Mouse (Mus musculus): ENCODE measurements at regions not wholly inside any gene's neighbourhood (a gene's known extent, or its start where the extent isn't known, plus 50 kb on each side); places are given as distances from the start of the nearest gene placed in this dataset.

DNA sequence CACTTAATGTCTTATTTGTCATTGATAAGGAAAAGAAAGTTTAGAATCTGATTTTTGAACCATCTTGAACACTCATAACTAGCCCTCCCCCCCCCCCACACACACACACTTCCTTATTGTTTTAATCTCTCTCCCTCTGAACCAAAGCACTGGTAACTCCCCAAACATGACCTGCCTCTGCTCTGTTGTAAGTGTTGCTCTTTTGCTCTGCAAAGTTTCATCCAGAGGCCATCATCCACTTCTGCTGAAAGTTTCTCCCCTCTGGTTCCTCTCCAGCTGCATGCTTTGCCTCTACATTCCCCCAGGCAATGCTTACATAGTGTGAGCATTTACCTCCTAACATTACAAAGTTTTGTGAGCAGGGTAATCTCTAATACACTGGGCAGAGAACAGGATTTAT is 418.1 kb downstream of the Sorl1 start:
- ATAC-seq (ENCODE audit: extremely low read depth, insufficient number of reproducible peaks, low FRiP score, poor library complexity, severe bottlenecking), result no peak

DNA sequence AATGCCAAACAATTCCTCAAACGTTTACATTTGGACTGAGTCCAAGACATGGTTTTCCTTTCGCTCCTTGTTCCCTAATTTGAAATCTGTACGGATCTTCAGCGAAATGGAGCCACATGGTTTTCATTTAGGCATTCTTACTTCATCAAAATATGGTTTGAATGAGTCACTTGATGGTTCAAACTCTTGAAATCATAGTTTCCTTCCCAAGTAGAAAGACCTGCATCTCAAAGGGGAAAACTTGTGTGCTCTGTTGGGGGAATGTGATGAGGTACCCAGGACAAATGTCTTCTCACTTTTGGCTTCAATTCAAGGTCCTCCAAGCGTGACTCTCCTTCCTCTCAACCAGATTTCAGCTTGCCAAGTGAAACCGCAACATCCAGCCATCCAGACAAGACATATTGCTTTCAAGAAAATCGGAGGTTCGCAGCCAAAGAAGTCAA is 418.6 kb downstream of the Sorl1 start:
- no peak for ATAC-seq (ENCODE audit: extremely low read depth, insufficient number of reproducible peaks, low FRiP score, poor library complexity, severe bottlenecking)

DNA sequence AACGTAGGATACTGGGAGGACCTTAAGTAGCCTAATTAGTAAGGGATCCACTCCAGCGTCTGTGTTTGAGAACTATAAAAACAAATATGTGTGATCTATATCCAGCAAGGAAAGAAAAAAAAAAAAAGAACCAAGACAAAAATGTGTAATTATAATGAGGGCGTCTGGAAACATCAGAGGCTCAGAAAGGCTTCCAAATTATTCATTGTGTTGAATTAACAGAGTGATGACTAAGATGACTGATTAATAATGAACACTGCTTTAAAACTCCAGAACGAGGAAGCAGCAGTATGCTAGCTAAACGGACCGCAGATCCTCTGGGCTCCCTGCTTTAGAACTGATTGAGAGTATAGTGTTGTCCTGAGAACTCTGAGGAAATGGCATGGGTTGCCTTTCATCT is 421.0 kb downstream of the Sorl1 start:
- no peak for ATAC-seq (ENCODE audit: extremely low read depth, insufficient number of reproducible peaks, low FRiP score, poor library complexity, severe bottlenecking)

GRCm38 (mm10) chr9:41700683-41701082 is 423.4 kb downstream of the Sorl1 start:
- ATAC-seq (ENCODE audit: extremely low read depth, insufficient number of reproducible peaks, low FRiP score, poor library complexity, severe bottlenecking), result no peak

DNA sequence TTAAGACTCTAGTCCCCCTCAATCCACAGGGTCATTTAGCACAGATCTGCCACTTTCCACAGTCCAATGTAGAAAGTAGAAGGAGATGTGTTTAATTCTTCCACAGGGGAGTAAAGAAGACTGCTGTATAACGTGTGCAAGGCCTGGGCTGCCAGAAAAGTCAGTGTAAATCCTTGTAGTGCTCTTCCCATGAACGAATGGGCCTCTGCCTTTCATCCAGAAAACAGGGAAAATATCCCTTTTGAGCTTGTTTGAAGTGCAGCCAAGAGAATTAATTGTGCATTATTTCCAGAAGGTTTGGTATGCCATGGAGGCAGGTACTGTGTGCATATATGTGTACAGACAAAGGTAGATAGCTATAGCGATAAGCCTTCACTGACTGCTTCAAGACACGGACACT is 425.1 kb downstream of the Sorl1 start:
- ATAC-seq (ENCODE audit: extremely low read depth, insufficient number of reproducible peaks, low FRiP score, poor library complexity, severe bottlenecking), result no peak

- ATAC-seq (ENCODE audit: extremely low read depth, insufficient number of reproducible peaks, low FRiP score, poor library complexity, severe bottlenecking), result no peak
Measured at GRCm38 (mm10) chr9:41697611-41698467, 426.3 kb downstream of the Sorl1 start.

- ATAC-seq (ENCODE audit: extremely low read depth, insufficient number of reproducible peaks, low FRiP score, poor library complexity, severe bottlenecking), result no peak
Measured at GRCm38 (mm10) chr9:41697160-41697559, 426.9 kb downstream of the Sorl1 start.

DNA sequence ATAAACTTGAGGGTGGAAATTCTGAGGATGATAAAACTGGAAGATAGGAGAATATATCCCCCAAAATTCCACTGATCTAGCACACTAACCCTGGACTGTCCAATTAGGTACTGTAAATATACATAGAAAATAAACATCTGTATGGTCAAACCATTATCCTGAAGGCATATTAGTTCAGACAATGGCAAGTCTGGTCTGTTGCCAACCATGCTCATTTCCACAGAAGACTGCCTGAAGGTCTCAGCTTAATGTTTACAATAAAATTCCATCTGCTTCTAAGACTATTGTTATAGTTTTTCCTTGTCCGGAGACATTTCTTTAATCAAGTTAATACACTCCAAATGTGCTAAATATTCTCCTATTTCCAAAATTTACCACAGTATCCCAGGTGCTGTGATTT is 441.2 kb downstream of the Sorl1 start:
- ATAC-seq (ENCODE audit: extremely low read depth, insufficient number of reproducible peaks, low FRiP score, poor library complexity, severe bottlenecking), result no peak

DNA sequence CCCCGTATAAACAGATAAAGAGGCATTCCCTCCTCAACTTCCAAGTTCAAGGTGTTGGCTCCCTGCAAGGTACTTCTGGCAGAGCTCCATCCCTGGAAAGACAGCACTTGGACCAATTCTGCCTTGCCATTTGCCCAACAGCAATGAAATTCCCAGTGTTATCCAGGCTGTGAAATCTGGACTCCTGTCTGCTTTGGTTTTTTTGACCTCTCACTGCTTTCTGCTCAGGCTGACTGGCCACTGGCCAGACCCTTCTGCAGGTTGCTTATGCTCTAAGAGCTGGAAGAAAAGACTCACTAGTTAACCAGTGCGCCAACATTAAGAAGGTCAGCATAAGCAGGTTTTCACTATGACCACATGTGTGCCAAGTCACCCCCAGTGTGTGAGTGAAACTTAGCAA is 448.4 kb downstream of the Sorl1 start:
- ATAC-seq (ENCODE audit: extremely low read depth, insufficient number of reproducible peaks, low FRiP score, poor library complexity, severe bottlenecking), result no peak

DNA sequence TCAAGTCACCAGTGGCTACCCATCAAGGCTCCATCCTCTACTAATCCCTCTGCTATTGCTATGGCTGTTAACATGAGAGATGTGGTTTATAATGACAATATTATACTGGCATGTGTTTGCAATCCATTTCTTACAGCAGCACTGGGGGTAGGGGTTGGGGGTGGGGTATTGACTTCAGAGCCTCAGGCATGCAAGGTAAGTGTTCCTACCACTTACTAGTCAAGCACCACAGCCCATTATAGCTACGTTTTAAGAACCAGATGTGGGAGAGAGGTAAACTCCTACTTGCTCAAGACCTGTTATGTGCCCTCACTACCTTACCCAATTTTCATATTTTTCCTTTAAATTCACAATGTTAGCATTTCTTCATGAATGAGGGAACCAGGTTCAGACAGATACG is 451.1 kb downstream of the Sorl1 start:
- no peak for ATAC-seq (ENCODE audit: extremely low read depth, insufficient number of reproducible peaks, low FRiP score, poor library complexity, severe bottlenecking)

- no peak for ATAC-seq (ENCODE audit: extremely low read depth, insufficient number of reproducible peaks, low FRiP score, poor library complexity, severe bottlenecking)
Measured at GRCm38 (mm10) chr9:41668741-41669140, 455.4 kb downstream of the Sorl1 start.

DNA sequence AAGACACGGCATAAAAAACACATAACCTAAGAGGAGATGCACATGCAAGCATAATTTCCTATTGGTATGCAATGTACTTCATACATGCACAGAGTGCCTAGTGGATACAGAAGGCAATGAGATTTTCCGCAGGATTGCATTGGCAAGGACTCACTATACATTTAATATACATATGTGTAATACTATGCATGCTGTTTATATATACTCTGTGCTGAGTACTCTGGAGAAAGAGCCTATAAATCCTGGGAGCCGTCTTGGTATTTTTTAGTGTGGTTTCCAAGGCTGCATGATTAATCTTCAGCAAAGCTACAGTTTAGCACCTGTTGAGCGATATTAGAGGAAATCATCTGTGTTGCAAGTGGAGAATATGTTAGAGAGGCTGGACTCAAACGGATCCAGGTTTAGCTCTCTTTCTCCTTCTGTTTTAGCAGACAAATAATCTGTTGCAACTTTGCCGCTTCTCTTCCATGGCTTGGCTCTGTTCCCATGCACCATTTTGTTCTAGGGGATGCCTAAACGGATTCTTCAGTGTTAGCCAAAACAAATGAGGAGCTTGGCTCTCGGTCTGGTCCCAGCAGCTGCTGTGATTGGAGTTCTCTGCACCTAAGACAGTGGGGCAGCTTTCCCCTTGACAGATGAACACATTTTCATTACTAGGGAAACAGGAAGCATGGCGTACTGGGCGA is 459.0 kb downstream of the Sorl1 start:
- ATAC-seq (ENCODE audit: extremely low read depth, insufficient number of reproducible peaks, low FRiP score, poor library complexity, severe bottlenecking), result no peak

- no peak for ATAC-seq (ENCODE audit: extremely low read depth, insufficient number of reproducible peaks, low FRiP score, poor library complexity, severe bottlenecking)
Measured at GRCm38 (mm10) chr9:41660576-41660975, 463.5 kb downstream of the Sorl1 start.

DNA sequence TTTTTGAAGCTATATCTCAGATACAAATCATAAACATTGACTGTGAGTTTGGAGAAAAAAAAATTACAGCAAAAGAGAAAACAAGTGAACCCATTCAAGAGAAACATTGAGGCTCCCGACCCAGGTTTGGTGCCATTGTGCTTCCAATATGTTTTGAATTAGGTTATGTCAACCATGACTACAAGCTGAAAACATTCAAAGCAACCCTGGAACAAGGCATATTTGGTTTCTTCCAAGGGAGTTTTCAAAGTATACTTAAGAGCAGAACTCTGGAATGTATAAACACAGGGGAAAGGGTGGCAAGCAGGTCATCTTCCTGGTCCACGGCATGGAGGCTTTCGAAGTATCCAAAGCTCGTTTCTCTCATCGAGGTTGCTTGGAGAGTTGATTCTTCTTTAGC is 464.1 kb downstream of the Sorl1 start:
- no peak for ATAC-seq (ENCODE audit: extremely low read depth, insufficient number of reproducible peaks, low FRiP score, poor library complexity, severe bottlenecking)

GRCm38 (mm10) chr9:41631564-41632205 is 470.2 kb upstream of the Ubash3b start:
- ATAC-seq (ENCODE audit: extremely low read depth, insufficient number of reproducible peaks, low FRiP score, poor library complexity, severe bottlenecking), result no peak

GRCm38 (mm10) chr9:41621341-41621740 is 459.8 kb upstream of the Ubash3b start:
- ATAC-seq (ENCODE audit: extremely low read depth, insufficient number of reproducible peaks, low FRiP score, poor library complexity, severe bottlenecking), result no peak

DNA sequence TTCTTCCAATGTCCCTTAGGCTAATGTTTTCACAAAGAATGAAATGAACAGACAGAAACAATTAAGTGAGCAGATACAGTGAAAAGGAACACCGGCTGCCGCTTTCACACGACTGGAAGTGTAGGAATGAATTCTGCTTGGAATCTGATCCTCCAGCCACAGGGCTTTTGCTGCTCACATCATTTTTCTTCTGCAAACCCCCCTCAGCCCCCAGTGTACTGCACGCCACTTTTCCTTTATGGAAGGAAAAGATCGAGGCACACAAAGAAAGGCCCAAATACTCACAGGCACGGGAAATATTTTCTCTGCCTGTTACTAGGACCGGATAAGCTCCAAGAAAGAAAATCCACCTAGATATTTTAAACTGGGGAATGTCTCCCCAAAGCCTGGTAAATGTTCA is 452.5 kb upstream of the Ubash3b start:
- no peak for ATAC-seq (ENCODE audit: extremely low read depth, insufficient number of reproducible peaks, low FRiP score, poor library complexity, severe bottlenecking)

- ATAC-seq (ENCODE audit: extremely low read depth, insufficient number of reproducible peaks, low FRiP score, poor library complexity, severe bottlenecking), result no peak
Measured at GRCm38 (mm10) chr9:41612802-41613550, 451.5 kb upstream of the Ubash3b start.

- ATAC-seq (ENCODE audit: extremely low read depth, insufficient number of reproducible peaks, low FRiP score, poor library complexity, severe bottlenecking), result no peak
Measured at GRCm38 (mm10) chr9:41612452-41612795, 450.9 kb upstream of the Ubash3b start.

All from neutrophil, adult 5-6 weeks (primary cell).